Mouse (Mus musculus) thymus, adult 2 months (tissue): ENCODE data around the gene Tpra1. TPM values are rescaled to one million over a fixed set of nuclear protein-coding genes. Genes with fewer than 3 reads are reported as not detected.

Source experiments
- DNase-seq: peaks from one replicate; pipeline ENCODE4 v3.0.0; 2021
- H3K27ac ChIP-seq: fragments of 200-500 bp; 2 replicates; pipeline ENCODE4 v1.5.1; 2012; ENCODE audit warnings: low read length, control low read depth; ENCODE audit not compliant: control insufficient read depth, insufficient read depth
- H3K27me3 ChIP-seq: fragments of 200-500 bp; 2 replicates; pipeline ENCODE4 v1.6.1; 2012; ENCODE audit warnings: mild to moderate bottlenecking, low read length, moderate library complexity, mixed read lengths; ENCODE audit not compliant: control insufficient read depth, insufficient read depth
- H3K36me3 ChIP-seq: fragments of 200-500 bp; 2 replicates; pipeline ENCODE4 v1.6.1; 2012; ENCODE audit warnings: mild to moderate bottlenecking, low read length, moderate library complexity; ENCODE audit not compliant: control insufficient read depth, insufficient read depth
- H3K4me1 ChIP-seq: fragments of 200-500 bp; replicated peaks from 2 replicates; pipeline ENCODE4 v1.6.1; 2012; ENCODE audit warnings: low read length; ENCODE audit not compliant: control insufficient read depth, insufficient read depth
- H3K4me3 ChIP-seq: fragments of 200-500 bp; 2 replicates; pipeline ENCODE4 v1.5.1; 2012; ENCODE audit warnings: mild to moderate bottlenecking, low read length, control low read depth, moderate library complexity; ENCODE audit not compliant: control insufficient read depth, insufficient read depth
- CTCF ChIP-seq: fragments of 200-500 bp; IDR thresholded peaks from 2 replicates; pipeline ENCODE4 v1.5.1; 2012; ENCODE audit warnings: mild to moderate bottlenecking, control low read depth, low read length, moderate library complexity, borderline replicate concordance; ENCODE audit not compliant: control insufficient read depth, poor library complexity, insufficient read depth; ENCODE audit errors: extremely low read depth
- POLR2A ChIP-seq: fragments of 200-500 bp; IDR thresholded peaks from 2 replicates; pipeline ENCODE4 v1.6.1; 2012; ENCODE audit warnings: mild to moderate bottlenecking, low read length, control low read depth, moderate library complexity; ENCODE audit not compliant: control insufficient read depth, poor library complexity, insufficient read depth; ENCODE audit errors: extremely low read depth
- WGBS: fragments of 180-500 bp; shearing (Covaris S2); methylation state at CpG from one replicate; pipeline ENCODE4 v1.1.7; 2018; 5-methylcytosine and 5-hydroxymethylcytosine counted together
- polyA plus RNA-seq: library from polyadenylated mRNA; depleted of rRNA; stranded (reverse); fragments of >200 nt; gene quantifications from 2 replicates; pipeline ENCODE4 v1.2.3, GENCODE M21; 2012

The Tpra1 gene
- polyA plus RNA-seq, 1 experiment = 366 TPM

- DNase-seq = no peak
- no peak for TF ChIP-seq POLR2A
- TF ChIP-seq CTCF = no peak
Observed at GRCm38 (mm10) chr6:88899086-88899485, 3.0 kb upstream of the Tpra1 start.

GRCm38 (mm10) chr6:88899628-88900027, 2.4 kb upstream of the Tpra1 start:
- no peak for TF ChIP-seq POLR2A
- no peak for TF ChIP-seq CTCF
- 92% methylated on average over 2 of the region's 2 CpGs for WGBS
- Histone ChIP-seq H3K27ac (no peak overlapping the region), H3K27me3 (no peaks in the 10 kb centered on the region), H3K4me3 (no peak overlapping the region), H3K36me3 (no peaks in the 10 kb centered on the region; the same call in 1 of the 2 replicates), H3K4me1 (peaks cover 34% of the 10 kb centered on the region)
- no peak for DNase-seq

More at GRCm38 (mm10) chr6:88899086-88899485, 3.0 kb upstream of the Tpra1 start:
- WGBS = 50% methylated on average over 4 of the region's 4 CpGs
- Histone ChIP-seq H3K4me3 (no peak overlapping the region), H3K27me3 (no peaks in the 10 kb centered on the region), H3K36me3 (no peaks in the 10 kb centered on the region; the same call in 1 of the 2 replicates), H3K27ac (0 out of 2 replicates have a peak overlapping the region, but pooled peaks have one; percentile 7), H3K4me1 (peaks cover 32% of the 10 kb centered on the region)

GRCm38 (mm10) chr6:88901471-88901870, 580 bp upstream of the Tpra1 start:
- no peaks in the 10 kb centered on the region; the same call in 1 of the 2 replicates for H3K36me3 ChIP-seq
- no peaks in the 10 kb centered on the region for H3K27me3 ChIP-seq
- peak overlapping the region; percentile 92 for H3K4me3 ChIP-seq
- 6% methylated on average over 5 of the region's 5 CpGs for WGBS
- DNase-seq = no peak
- H3K27ac ChIP-seq = peak overlapping the region; percentile 60; the same call in 1 of the 2 replicates
- peaks cover 39% of the 10 kb centered on the region for H3K4me1 ChIP-seq
- TF ChIP-seq CTCF (no peak), POLR2A (no peak)

- H3K27ac ChIP-seq = no peak overlapping the region
- H3K36me3 ChIP-seq = no peaks in the 10 kb centered on the region
- no peak overlapping the region for H3K4me3 ChIP-seq
- DNase-seq = no peak
- 69% methylated on average over 5 of the region's 5 CpGs for WGBS
- no peaks in the 10 kb centered on the region for H3K27me3 ChIP-seq
- peaks cover 43% of the 10 kb centered on the region for H3K4me1 ChIP-seq
- TF ChIP-seq CTCF (no peak), POLR2A (no peak)
Observed at GRCm38 (mm10) chr6:88903708-88904107, 1.7 kb downstream of the Tpra1 start.

- no peak for DNase-seq
- peaks cover 44% of the 10 kb centered on the region for H3K4me1 ChIP-seq
- H3K27me3 ChIP-seq = no peaks in the 10 kb centered on the region
- H3K4me3 ChIP-seq = no peak overlapping the region
- H3K36me3 ChIP-seq = no peaks in the 10 kb centered on the region
- no peak overlapping the region for H3K27ac ChIP-seq
- WGBS = 89% methylated on average over 4 of the region's 4 CpGs
- TF ChIP-seq CTCF = no peak
- TF ChIP-seq POLR2A = no peak
Observed at GRCm38 (mm10) chr6:88904456-88904974, 2.5 kb downstream of the Tpra1 start.

GRCm38 (mm10) chr6:88905042-88905441, 3.0 kb downstream of the Tpra1 start:
- Histone ChIP-seq H3K4me3 (no peak overlapping the region), H3K27ac (no peak overlapping the region), H3K4me1 (peaks cover 44% of the 10 kb centered on the region), H3K27me3 (no peaks in the 10 kb centered on the region), H3K36me3 (no peaks in the 10 kb centered on the region)
- TF ChIP-seq POLR2A (no peak), CTCF (no peak)
- WGBS = 98% methylated on average over 7 of the region's 7 CpGs
- DNase-seq = no peak

GRCm38 (mm10) chr6:88906369-88907108, 4.5 kb downstream of the Tpra1 start:
- WGBS = 28% methylated on average over 16 of the region's 16 CpGs
- Histone ChIP-seq H3K4me3 (no peak overlapping the region), H3K27me3 (no peaks in the 10 kb centered on the region), H3K4me1 (peaks cover 39% of the 10 kb centered on the region), H3K36me3 (no peaks in the 10 kb centered on the region), H3K27ac (no peak overlapping the region)
- TF ChIP-seq CTCF (peak; percentile 75; the same call in 1 of the 2 replicates), POLR2A (no peak)
- DNase-seq = peak; percentile 47
